Mouse (Mus musculus): ENCODE results near the gene Asna1. TPM values are rescaled to one million over a fixed set of nuclear protein-coding genes. Genes with fewer than 3 reads are reported as not detected.

Asna1 gene
- polyA plus RNA-seq, 1 experiment from 2014 or later: 131 TPM

- Histone ChIP-seq H3K36me3 (ENCODE audit: control insufficient read depth, insufficient read depth, low read length) (peaks cover 4% of the 10 kb centered on the region; the same call in 1 of the 2 replicates), H3K9ac (ENCODE audit: low read length) (peak overlapping the region; percentile 57), H3K27me3 (ENCODE audit: control insufficient read depth, insufficient read depth, low read length) (peaks cover 15% of the 10 kb centered on the region), H3K27ac (replicated peaks; ENCODE audit: low read depth, low read length) (no peak overlapping the region), H3K9me3 (ENCODE audit: control insufficient read depth, low read length) (no peaks in the 10 kb centered on the region), H3K4me2 (ENCODE audit: low read depth, severe bottlenecking) (peak overlapping the region; percentile 97), H3K4me3 (ENCODE audit: low read depth, low read length) (peak overlapping the region; percentile 53), H3K4me1 (ENCODE audit: control insufficient read depth, insufficient read depth, low read length) (peaks cover 48% of the 10 kb centered on the region)
- WGBS: 1% methylated on average over 70 of the region's 70 CpGs
- DNase-seq (ENCODE audit: low spot score) (peak; percentile 71), ATAC-seq (ENCODE audit: insufficient number of reproducible peaks, low FRiP score, low TSS enrichment, low read depth) (no peak)
Observed at GRCm38 (mm10) chr8:84977435-84978247, 47.4 kb downstream of the Asna1 start.

- H3K9me3 ChIP-seq (ENCODE audit: control insufficient read depth, low read length): no peaks in the 10 kb centered on the region
- H3K4me3 ChIP-seq (ENCODE audit: low read depth, low read length): peak overlapping the region; percentile 53
- H3K27ac ChIP-seq (replicated peaks; ENCODE audit: low read depth, low read length): no peak overlapping the region
- H3K4me2 ChIP-seq (ENCODE audit: low read depth, severe bottlenecking): peak overlapping the region; percentile 97
- peak; percentile 35 for DNase-seq (ENCODE audit: low spot score)
- peaks cover 8% of the 10 kb centered on the region; the same call in 1 of the 2 replicates for H3K36me3 ChIP-seq (ENCODE audit: control insufficient read depth, insufficient read depth, low read length)
- WGBS: 2% methylated on average over 25 of the region's 25 CpGs
- H3K4me1 ChIP-seq (ENCODE audit: control insufficient read depth, insufficient read depth, low read length): peaks cover 48% of the 10 kb centered on the region
- H3K9ac ChIP-seq (ENCODE audit: low read length): peak overlapping the region; percentile 27; the same call in 1 of the 2 replicates
- ATAC-seq (ENCODE audit: insufficient number of reproducible peaks, low FRiP score, low TSS enrichment, low read depth): no peak
- peaks cover 15% of the 10 kb centered on the region for H3K27me3 ChIP-seq (ENCODE audit: control insufficient read depth, insufficient read depth, low read length)
Observed at GRCm38 (mm10) chr8:84976763-84977434, 48.2 kb downstream of the Asna1 start.

GRCm38 (mm10) chr8:84976031-84976762 lies 48.9 kb downstream of the Asna1 start:
- WGBS: under 1% methylated on average over 61 of the region's 61 CpGs
- peaks cover 15% of the 10 kb centered on the region; the same call in 1 of the 2 replicates for H3K36me3 ChIP-seq (ENCODE audit: control insufficient read depth, insufficient read depth, low read length)

GRCm38 (mm10) chr8:84975434-84975833 lies 49.6 kb downstream of the Asna1 start:
- H3K4me2 ChIP-seq (ENCODE audit: low read depth, severe bottlenecking): peak overlapping the region; percentile 97
- peaks cover 48% of the 10 kb centered on the region for H3K4me1 ChIP-seq (ENCODE audit: control insufficient read depth, insufficient read depth, low read length)
- 30% methylated on average over 7 of the region's 7 CpGs for WGBS
- no peak overlapping the region for H3K9ac ChIP-seq (ENCODE audit: low read length)
- DNase-seq (ENCODE audit: low spot score) (peak; percentile 81), ATAC-seq (ENCODE audit: insufficient number of reproducible peaks, low FRiP score, low TSS enrichment, low read depth) (no peak)
- H3K9me3 ChIP-seq (ENCODE audit: control insufficient read depth, low read length): no peaks in the 10 kb centered on the region
- H3K4me3 ChIP-seq (ENCODE audit: low read depth, low read length): no peak overlapping the region
- no peak overlapping the region; the same call in 1 of the 2 replicates for H3K27ac ChIP-seq (replicated peaks; ENCODE audit: low read depth, low read length)
- peaks cover 15% of the 10 kb centered on the region for H3K27me3 ChIP-seq (ENCODE audit: control insufficient read depth, insufficient read depth, low read length)
- H3K36me3 ChIP-seq (ENCODE audit: control insufficient read depth, insufficient read depth, low read length): peaks cover 15% of the 10 kb centered on the region; the same call in 1 of the 2 replicates

More at GRCm38 (mm10) chr8:84976031-84976762, 48.9 kb downstream of the Asna1 start:
- peak; percentile 78 for ATAC-seq (ENCODE audit: insufficient number of reproducible peaks, low FRiP score, low TSS enrichment, low read depth)
- Histone ChIP-seq H3K9ac (ENCODE audit: low read length) (peak overlapping the region; percentile 31), H3K4me1 (ENCODE audit: control insufficient read depth, insufficient read depth, low read length) (peaks cover 47% of the 10 kb centered on the region), H3K27ac (replicated peaks; ENCODE audit: low read depth, low read length) (peak overlapping the region; percentile 36; the same call in 1 of the 2 replicates), H3K4me3 (ENCODE audit: low read depth, low read length) (peak overlapping the region; percentile 53), H3K27me3 (ENCODE audit: control insufficient read depth, insufficient read depth, low read length) (peaks cover 15% of the 10 kb centered on the region), H3K9me3 (ENCODE audit: control insufficient read depth, low read length) (no peaks in the 10 kb centered on the region), H3K4me2 (ENCODE audit: low read depth, severe bottlenecking) (peak overlapping the region; percentile 97)
- peak; percentile 95 for DNase-seq (ENCODE audit: low spot score)

GRCm38 (mm10) chr8:84974543-84975142 lies 50.4 kb downstream of the Asna1 start:
- H3K27me3 ChIP-seq (ENCODE audit: control insufficient read depth, insufficient read depth, low read length): peaks cover 15% of the 10 kb centered on the region
- H3K4me2 ChIP-seq (ENCODE audit: low read depth, severe bottlenecking): no peak overlapping the region
- peaks cover 15% of the 10 kb centered on the region; the same call in 1 of the 2 replicates for H3K36me3 ChIP-seq (ENCODE audit: control insufficient read depth, insufficient read depth, low read length)
- 81% methylated on average over 8 of the region's 8 CpGs for WGBS
- H3K4me1 ChIP-seq (ENCODE audit: control insufficient read depth, insufficient read depth, low read length): peaks cover 45% of the 10 kb centered on the region
- no peaks in the 10 kb centered on the region for H3K9me3 ChIP-seq (ENCODE audit: control insufficient read depth, low read length)
- no peak for ATAC-seq (ENCODE audit: insufficient number of reproducible peaks, low FRiP score, low TSS enrichment, low read depth)
- no peak overlapping the region for H3K27ac ChIP-seq (replicated peaks; ENCODE audit: low read depth, low read length)
- H3K9ac ChIP-seq (ENCODE audit: low read length): no peak overlapping the region
- no peak for DNase-seq (ENCODE audit: low spot score)
- H3K4me3 ChIP-seq (ENCODE audit: low read depth, low read length): no peak overlapping the region

GRCm38 (mm10) chr8:84973803-84974542 lies 51.1 kb downstream of the Asna1 start:
- ATAC-seq (ENCODE audit: insufficient number of reproducible peaks, low FRiP score, low TSS enrichment, low read depth) (0 out of 2 replicates have a peak, but pooled peaks have one; percentile 7), DNase-seq (ENCODE audit: low spot score) (peak; percentile 65)
- Histone ChIP-seq H3K4me1 (ENCODE audit: control insufficient read depth, insufficient read depth, low read length) (peaks cover 40% of the 10 kb centered on the region), H3K36me3 (ENCODE audit: control insufficient read depth, insufficient read depth, low read length) (peaks cover 15% of the 10 kb centered on the region; the same call in 1 of the 2 replicates), H3K4me3 (ENCODE audit: low read depth, low read length) (no peak overlapping the region), H3K4me2 (ENCODE audit: low read depth, severe bottlenecking) (no peak overlapping the region), H3K27me3 (ENCODE audit: control insufficient read depth, insufficient read depth, low read length) (peaks cover 15% of the 10 kb centered on the region), H3K27ac (replicated peaks; ENCODE audit: low read depth, low read length) (no peak overlapping the region), H3K9ac (ENCODE audit: low read length) (no peak overlapping the region), H3K9me3 (ENCODE audit: control insufficient read depth, low read length) (no peaks in the 10 kb centered on the region)
- WGBS: 73% methylated on average over 4 of the region's 4 CpGs

GRCm38 (mm10) chr8:84973079-84973478 lies 52.0 kb downstream of the Asna1 start:
- H3K4me1 ChIP-seq (ENCODE audit: control insufficient read depth, insufficient read depth, low read length): peaks cover 43% of the 10 kb centered on the region

More at GRCm38 (mm10) chr8:84973079-84973478, 52.0 kb downstream of the Asna1 start:
- Histone ChIP-seq H3K4me2 (ENCODE audit: low read depth, severe bottlenecking) (no peak overlapping the region), H3K36me3 (ENCODE audit: control insufficient read depth, insufficient read depth, low read length) (peaks cover 15% of the 10 kb centered on the region; the same call in 1 of the 2 replicates), H3K4me3 (ENCODE audit: low read depth, low read length) (no peak overlapping the region), H3K9me3 (ENCODE audit: control insufficient read depth, low read length) (no peaks in the 10 kb centered on the region), H3K9ac (ENCODE audit: low read length) (no peak overlapping the region), H3K27me3 (ENCODE audit: control insufficient read depth, insufficient read depth, low read length) (peaks cover 12% of the 10 kb centered on the region), H3K27ac (replicated peaks; ENCODE audit: low read depth, low read length) (no peak overlapping the region)
- 81% methylated on average over 1 of the region's 1 CpGs for WGBS
- no peak for DNase-seq (ENCODE audit: low spot score)
- ATAC-seq (ENCODE audit: insufficient number of reproducible peaks, low FRiP score, low TSS enrichment, low read depth): no peak

All from limb, embryonic 11.5 days (tissue).